Mouse (Mus musculus) Patski (cell line): Measurements from ENCODE around the gene Sh3pxd2a. TPM values are rescaled to one million over a fixed set of nuclear protein-coding genes. Genes with fewer than 3 reads are reported as not detected.

Experiments used
- ATAC-seq: fragments of 100-300 bp; one replicate; pipeline ENCODE4 v1.8.0; 2021
- CTCF ChIA-PET: fragments of 350-600 bp; sonication (Branson Sonifier 250); formaldehyde crosslinking; loops from one replicate; lab custom pipeline; 2022; ENCODE audit warnings: inconsistent platforms; lab: Charles Lee
- POLR2A ChIA-PET: fragments of 350-600 bp; sonication (Branson Sonifier 250); formaldehyde crosslinking; loops from one replicate; lab custom pipeline; 2022; ENCODE audit warnings: antibody characterized with exemption, inconsistent platforms; lab: Charles Lee
- DNase-seq: peaks from one replicate; pipeline ENCODE4 v3.0.0-alpha.2; 2011; ENCODE audit warnings: low read depth, low spot score
- H3K27me3 ChIP-seq: fragments of 371-371 bp; one replicate; pipeline ENCODE4 v1.5.1; 2021
- CTCF ChIP-seq: fragments of 100-300 bp; IDR thresholded peaks from one replicate; pipeline ENCODE4 v1.5.1; 2021
- in situ Hi-C: fragments of 300-500 bp; cut with MboI; formaldehyde crosslinking; loops from 3 replicates; pipeline ENCODE4 v1.11.1; 2018; ENCODE audit warnings: low pct_unique_long_range_greater_than_20kb, mixed read lengths
- polyA plus RNA-seq: library from polyadenylated mRNA; unstranded; gene quantifications from one replicate; pipeline ENCODE4 v1.2.3, GENCODE M21; 2021

Gene Sh3pxd2a
- polyA plus RNA-seq, 1 experiment from 2014 or later: 37.3 TPM

DNA sequence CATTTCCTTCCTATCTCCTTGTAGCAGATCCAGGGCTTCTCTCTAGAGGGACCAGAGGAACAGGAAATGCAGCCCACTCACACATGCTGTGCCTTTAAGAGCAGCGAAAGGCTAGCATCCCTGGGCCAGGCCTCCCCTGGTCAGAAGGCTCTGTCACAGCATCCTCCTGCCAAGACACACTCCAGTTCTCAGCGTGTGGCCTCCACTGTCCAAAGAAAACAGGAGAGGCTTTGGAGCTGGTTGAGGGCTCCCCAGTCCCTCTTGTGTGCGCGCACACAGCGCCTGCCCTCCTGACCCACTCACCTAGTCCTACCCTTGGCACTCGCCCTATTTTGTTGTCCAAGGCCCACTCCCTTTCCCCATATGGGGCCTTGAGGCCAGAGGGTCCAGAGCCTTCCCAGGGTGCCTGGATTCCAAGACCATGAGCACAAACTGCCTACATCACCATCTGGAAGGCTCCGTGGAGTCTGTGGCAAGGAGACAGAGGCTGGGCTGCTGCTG lies 171.7 kb downstream of the Sh3pxd2a start:
- ATAC-seq (peak; percentile 65), DNase-seq (no peak)
- ChIA-PET POLR2A (no interaction called here), CTCF (interaction anchor here (2.4 kb wide), 1 partner anchor 13 kb away, joined by 5 read pairs; no protein-coding TSS in a partner anchor)
- TF ChIP-seq CTCF: no peak
- no peaks in the 10 kb centered on the region for H3K27me3 ChIP-seq
- in situ Hi-C loops: no loop called here

- in situ Hi-C loops: no loop called here
- no peaks in the 10 kb centered on the region for H3K27me3 ChIP-seq
- ChIA-PET CTCF (interaction anchor here (2.4 to 2.5 kb wide), 3 partner anchors 12 to 47 kb away, joined by 5 to 7 read pairs (median 6); no protein-coding TSS in a partner anchor), POLR2A (interaction anchor here (1.0 kb wide), 1 partner anchor 22 kb away, joined by 3 read pairs; no protein-coding TSS in a partner anchor)
- ATAC-seq (no peak), DNase-seq (no peak)
- no peak for TF ChIP-seq CTCF
Observed at GRCm38 (mm10) chr19:47291307-47292080, 172.7 kb downstream of the Sh3pxd2a start.

DNA sequence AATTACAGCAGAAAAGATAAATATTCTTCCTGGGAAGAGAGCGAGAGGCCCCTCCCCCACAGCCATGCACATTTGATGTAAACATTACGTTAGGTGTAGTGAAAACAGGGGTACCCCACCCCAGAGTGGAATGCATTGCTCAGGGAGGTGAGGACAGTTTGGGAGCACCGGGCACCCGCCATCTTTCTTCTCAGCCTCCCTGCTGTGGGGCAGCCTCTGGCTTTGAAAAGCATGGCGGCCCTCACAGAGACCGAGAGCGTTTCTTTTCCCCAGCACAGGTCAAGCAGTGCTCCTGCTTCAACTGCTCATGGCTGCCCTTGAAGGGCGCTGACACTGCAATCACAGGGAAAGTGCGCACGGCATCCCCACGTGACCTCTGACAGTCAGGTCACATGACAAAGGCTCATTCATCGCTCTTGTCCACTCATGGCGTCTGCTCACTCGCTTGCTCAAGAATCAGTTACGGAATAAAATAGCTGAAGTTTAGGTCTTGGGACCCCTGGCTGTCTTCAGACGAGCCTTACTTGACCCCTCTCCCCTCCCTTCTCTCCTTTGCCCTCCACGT lies 177.2 kb downstream of the Sh3pxd2a start:
- CTCF ChIA-PET: interaction anchor here (1.1 kb wide), 1 partner anchor 27 kb away, joined by 3 read pairs; no protein-coding TSS in a partner anchor
- in situ Hi-C loops: no loop called here
- no peak for TF ChIP-seq CTCF

DNA sequence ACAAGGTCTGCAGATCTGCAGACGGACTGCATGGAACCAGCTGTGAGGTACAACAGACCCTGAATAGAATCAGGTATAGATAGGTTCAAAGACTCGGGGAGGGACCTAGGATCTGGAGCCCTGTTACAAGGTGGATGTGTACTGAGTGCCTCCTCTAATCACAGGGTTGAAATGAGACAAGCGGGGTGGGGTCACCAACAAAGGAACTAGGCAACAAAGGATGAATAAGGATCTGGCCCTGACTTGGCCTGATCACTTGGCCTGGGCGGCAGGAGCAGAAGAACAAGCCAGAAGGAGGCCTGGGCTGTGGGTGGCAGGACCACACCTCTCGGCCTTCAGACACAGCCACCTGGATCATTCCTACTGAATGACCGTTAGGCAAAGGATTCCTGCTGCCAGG lies 178.6 kb downstream of the Sh3pxd2a start:
- in situ Hi-C loops: no loop called here
- DNase-seq: no peak
- CTCF ChIA-PET: interaction anchor here (0.9 kb wide), 1 partner anchor 23 kb away, joined by 3 read pairs; no protein-coding TSS in a partner anchor
- no peak for ATAC-seq
- no peaks in the 10 kb centered on the region for H3K27me3 ChIP-seq
- POLR2A ChIA-PET: no interaction called here
- TF ChIP-seq CTCF: no peak

More for the DNA sequence above, 177.2 kb downstream of the Sh3pxd2a start:
- H3K27me3 ChIP-seq: no peaks in the 10 kb centered on the region
- DNase-seq (no peak), ATAC-seq (no peak)
- POLR2A ChIA-PET: no interaction called here

DNA sequence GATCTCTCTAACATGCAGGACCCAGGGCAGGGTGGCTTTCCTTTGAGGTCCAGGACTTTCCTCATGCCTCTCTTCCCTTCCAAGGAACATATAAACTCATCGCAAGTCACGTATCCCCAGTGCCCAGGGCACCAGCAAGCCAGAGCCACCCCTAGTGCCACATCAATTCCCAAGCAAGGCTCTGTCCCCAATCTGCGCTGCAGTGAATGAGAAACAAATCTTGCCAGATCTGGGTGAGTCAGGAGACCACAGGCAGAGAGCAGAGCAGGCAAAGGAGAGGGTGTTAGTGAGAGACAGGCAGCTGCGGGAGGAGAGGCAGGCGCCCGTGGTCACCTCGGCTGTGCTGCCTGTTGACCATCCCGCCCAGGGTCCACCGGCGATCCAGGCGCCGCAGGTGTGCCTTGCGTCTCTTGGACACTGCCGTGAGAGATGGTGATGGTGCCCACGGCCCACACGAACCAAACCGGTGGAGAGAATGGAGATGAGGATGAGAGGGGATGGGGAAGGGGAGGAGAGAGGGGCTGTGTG lies 181.4 kb downstream of the Sh3pxd2a start:
- no peak for TF ChIP-seq CTCF
- CTCF ChIA-PET: interaction anchor here (1.4 to 1.7 kb wide), 2 partner anchors 55 to 57 kb away, joined by 4 to 7 read pairs; no protein-coding TSS in a partner anchor
- in situ Hi-C loops: no loop called here
- DNase-seq (no peak), ATAC-seq (no peak)
- POLR2A ChIA-PET: no interaction called here
- H3K27me3 ChIP-seq: no peaks in the 10 kb centered on the region

DNA sequence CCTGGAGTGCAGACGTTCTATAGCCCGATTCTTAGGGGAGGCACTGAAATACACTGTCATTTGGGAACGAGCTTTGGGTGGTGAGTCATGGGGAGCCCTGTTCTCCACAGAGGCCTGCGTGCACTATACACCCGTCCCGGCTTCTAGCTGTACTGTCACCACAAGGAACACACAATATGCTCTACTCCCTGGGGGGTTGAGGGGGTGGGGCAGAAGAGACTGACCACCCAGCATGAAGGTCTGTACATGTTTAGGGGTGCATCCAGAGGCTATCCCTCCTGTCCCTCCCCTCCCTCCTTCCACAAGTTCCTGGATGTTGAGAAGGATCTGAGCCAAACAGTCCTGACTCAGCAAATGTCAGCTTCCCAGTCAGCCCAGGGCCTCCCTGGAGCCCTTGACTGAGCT lies 182.1 kb downstream of the Sh3pxd2a start:
- ChIA-PET POLR2A (no interaction called here), CTCF (interaction anchor here (1.4 to 2.1 kb wide), 3 partner anchors 11 to 58 kb away, joined by 4 to 7 read pairs (median 4); no protein-coding TSS in a partner anchor)
- DNase-seq (no peak), ATAC-seq (no peak)
- TF ChIP-seq CTCF: no peak
- in situ Hi-C loops: no loop called here
- no peaks in the 10 kb centered on the region for H3K27me3 ChIP-seq

DNA sequence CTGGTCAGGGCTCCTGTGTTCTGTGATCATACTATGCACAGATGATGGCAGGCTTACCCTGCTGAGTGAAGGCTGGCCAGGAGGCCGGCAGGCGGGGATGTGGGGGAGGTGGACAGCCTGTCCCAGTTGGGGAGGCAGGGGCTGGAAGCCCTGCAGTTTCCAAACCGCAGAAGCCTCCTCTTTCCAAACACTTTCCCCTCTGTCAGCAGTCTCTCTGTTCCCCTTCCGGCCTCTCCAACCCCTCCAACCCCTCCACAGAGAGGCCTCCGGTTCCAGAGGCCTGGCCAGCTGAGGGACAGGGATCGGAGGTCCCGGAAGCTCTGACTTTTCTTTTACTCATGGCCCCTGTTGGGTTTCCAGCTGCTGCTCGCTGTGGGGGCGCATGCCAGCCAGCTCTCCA lies 183.3 kb downstream of the Sh3pxd2a start:
- ChIA-PET POLR2A (interaction anchor here (1.1 kb wide), 1 partner anchor 33 kb away, joined by 3 read pairs; no protein-coding TSS in a partner anchor), CTCF (interaction anchor here (1.2 to 2.1 kb wide), 3 partner anchors 10 to 57 kb away, joined by 4 to 7 read pairs (median 5); no protein-coding TSS in a partner anchor)
- in situ Hi-C loops: no loop called here
- TF ChIP-seq CTCF: no peak
- no peaks in the 10 kb centered on the region for H3K27me3 ChIP-seq
- ATAC-seq (no peak), DNase-seq (no peak)

GRCm38 (mm10) chr19:47279788-47280532 lies 184.2 kb downstream of the Sh3pxd2a start:
- TF ChIP-seq CTCF: no peak
- CTCF ChIA-PET: interaction anchor here (1.2 to 2.1 kb wide), 4 partner anchors 9 to 58 kb away, joined by 3 to 7 read pairs (median 4); no protein-coding TSS in a partner anchor
- H3K27me3 ChIP-seq: no peaks in the 10 kb centered on the region
- DNase-seq (no peak), ATAC-seq (no peak)
- in situ Hi-C loops: no loop called here
- POLR2A ChIA-PET: interaction anchor here (1.1 kb wide), 1 partner anchor 34 kb away, joined by 3 read pairs; no protein-coding TSS in a partner anchor

DNA sequence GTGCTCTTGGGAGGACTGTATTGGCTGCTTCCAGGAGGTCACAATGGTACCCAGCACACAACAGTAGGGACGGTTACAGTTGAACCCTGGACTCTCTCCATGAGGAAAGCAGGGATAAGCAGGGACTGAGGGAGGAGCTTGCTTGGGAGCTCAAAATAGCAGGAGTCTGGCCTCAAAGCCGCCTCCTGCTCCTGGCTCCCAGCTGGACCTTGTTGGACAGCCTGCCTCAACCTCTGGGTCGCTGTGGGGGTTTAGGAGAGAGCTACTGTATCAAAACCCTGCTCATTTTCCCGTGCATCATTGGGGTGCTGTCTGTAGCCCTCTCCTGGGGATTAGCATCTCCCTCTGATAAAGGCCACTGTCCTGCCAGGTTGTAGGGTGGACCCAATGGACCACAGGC lies 184.8 kb downstream of the Sh3pxd2a start:
- H3K27me3 ChIP-seq: no peaks in the 10 kb centered on the region
- DNase-seq: no peak
- CTCF ChIA-PET: interaction anchor here (1.4 to 1.6 kb wide), 2 partner anchors 12 to 59 kb away, joined by 3 to 5 read pairs; no protein-coding TSS in a partner anchor
- TF ChIP-seq CTCF: no peak
- in situ Hi-C loops: no loop called here
- POLR2A ChIA-PET: no interaction called here
- no peak for ATAC-seq
